Mouse (Mus musculus): ENCODE data around the gene Pmpca. TPM values are rescaled to one million over a fixed set of nuclear protein-coding genes. Genes with fewer than 3 reads are reported as not detected.

Gene Pmpca
- 100 to 1,000 TPM; 123 to 124 TPM for total RNA-seq (2021)
- long read RNA-seq, experiment 1, transcript Pmpca-201 (13 exons, 3,135 nt): major isoform, 209 of 254 reads
- long read RNA-seq, experiment 1, partial matches to known transcripts: 19 of 254 reads
- long read RNA-seq, experiment 1, other reads (novel, unspliced or antisense): 25 of 254 reads
- long read RNA-seq, experiment 2, transcript Pmpca-201 (13 exons, 3,135 nt): major isoform, 261 of 304 reads
- long read RNA-seq, experiment 2, partial matches to known transcripts: 17 of 304 reads
- long read RNA-seq, experiment 2, other reads (novel, unspliced or antisense): 24 of 304 reads

DNA sequence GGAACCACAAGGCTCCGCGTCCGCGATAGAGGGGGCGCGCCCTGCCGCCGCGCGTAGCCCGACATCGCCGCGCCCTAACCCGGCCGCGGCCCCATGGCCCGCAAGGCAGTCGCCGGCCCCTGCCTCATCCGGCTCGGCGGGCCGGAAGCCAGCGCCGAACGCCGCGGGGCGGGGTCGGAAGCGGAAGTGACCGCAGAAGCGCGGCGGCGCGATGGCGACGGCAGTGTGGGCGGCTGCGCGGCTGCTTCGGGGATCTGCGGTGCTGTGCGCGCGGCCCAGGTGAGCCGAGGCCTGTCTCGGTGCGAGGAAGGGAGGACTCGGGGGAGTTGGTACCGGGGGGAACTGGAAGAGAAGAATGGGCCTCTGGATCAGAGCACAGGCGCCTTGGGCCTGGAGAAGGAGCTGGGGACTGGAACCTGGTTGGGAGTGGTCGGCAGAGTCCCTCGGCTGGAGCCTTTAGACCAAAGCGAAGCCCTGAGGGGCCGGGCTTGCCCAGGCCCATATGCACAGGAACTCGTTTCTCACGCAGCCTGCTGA lies at the start of gene Pmpca, which contains the start of gene Entr1:
Gene Pmpca, plus strand, starts transcription at position 186 of the 537 bp plus-strand sequence.
Gene Entr1, minus strand, starts transcription at position 163 of the 537 bp plus-strand sequence.
- peak; percentile 79 to 88 for DNase-seq (ENCODE audit: low spot score in 2 of 2)

DNA sequence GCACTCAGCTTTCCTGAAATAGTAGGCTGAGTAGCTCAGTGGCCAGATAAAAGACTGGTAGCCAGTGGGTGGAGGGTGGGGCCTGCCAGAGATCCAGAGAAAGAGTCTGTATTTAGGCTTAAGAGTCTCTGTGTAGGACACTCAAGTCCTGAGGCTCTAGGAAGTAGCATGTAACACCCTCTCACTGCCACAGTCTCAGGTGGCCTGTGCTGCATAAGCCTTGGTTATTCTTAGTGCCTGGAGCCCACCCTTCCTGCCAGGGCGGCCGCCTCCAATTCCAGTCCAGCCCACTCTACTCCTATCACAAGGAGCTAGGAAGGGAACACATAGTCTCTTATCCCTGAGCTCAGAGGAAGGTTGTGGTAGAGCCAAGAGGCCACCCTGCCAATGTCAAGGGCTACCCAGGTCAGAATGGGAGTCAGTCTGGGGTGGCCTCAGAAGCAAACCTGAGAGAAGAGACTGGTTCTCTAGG lies 47.6 kb upstream of the Pmpca start:
- DNase-seq (ENCODE audit: low spot score in 2 of 2): no peak

DNA sequence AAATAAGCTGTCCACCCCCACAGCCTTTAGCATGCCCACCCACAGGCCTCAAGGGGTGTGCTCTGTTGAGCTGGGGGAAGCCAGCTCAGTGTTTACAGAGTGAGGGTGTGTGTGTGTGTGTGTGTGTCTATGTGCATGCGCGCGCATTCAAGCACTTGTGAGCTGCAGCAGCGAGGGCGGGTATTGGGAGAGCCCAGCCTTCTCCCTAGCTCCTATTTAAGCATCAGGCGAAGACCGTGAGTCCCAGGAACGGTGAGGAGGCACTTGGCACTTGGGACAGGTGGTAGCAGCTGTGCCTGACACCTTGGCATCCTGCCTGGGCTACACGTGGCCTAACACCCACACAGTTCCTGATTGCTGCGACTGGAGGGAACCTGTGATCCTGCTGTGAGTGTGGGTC lies 47.1 kb upstream of the Pmpca start:
- DNase-seq (ENCODE audit: low spot score in 2 of 2): peak in 1 of 2 experiments; percentile 68

DNA sequence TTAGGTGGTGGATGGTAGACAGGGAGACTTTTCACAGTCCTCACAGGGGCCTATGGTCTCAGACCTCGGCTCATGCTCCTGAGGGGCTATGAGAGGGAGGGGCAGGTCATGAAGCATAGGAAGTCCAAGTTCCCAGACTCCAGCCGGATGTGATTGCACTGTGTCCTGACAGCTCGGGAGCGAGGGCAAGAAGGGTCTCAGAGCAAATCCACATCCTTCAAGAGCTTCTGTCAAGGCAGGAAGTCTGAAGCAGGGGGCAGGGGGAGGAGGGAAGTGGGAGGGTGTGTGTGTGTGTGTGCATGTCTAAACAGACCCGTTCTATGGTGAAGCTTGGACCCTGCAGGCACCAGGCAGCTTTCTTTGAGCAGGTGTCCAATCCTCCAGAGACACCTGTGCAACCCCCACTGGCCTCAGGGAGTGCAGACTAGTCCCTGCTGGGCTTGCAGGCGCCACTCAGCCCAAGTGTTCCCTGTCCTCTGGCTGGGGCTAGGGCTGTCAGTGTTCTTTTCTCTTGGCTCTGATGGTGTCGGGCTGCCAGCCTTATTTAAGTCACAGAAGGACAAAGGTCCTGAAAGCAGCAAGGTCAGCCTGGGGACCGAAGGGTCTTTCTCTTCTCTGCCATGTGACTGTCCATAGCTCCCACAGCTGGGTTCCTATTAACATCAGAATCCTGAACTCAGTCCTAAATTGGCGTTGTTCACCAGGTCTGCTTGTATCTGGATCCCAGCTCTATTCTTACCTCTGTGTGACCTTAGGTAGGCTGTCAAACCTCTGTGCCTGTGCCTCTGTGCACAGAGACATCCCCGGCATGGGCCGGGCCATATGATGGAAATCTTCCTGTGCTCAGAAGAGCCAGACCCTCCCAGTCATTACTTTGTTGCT lies 46.3 kb upstream of the Pmpca start:
- no peak for DNase-seq (ENCODE audit: low spot score in 2 of 2)

DNA sequence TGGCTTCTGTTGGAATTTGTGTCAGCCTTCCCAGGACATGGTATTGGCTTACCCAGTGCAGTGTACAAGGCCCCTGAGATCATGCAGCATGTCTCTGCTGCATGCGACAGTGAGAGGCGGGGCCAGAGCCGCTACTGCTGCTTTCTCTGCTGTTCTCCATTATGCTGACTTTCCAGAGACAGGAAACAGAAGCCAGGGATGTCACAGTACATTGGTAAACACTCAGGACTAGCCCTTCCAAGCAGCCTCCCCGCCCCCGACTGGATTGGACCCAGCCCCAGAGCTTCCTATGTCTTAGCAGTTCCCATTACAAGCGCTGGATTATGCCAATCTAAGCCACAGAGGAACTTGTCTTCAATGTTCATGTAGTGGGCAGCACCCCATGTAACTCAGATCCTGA lies 40.9 kb upstream of the Pmpca start:
- DNase-seq (ENCODE audit: low spot score in 2 of 2): no peak

DNA sequence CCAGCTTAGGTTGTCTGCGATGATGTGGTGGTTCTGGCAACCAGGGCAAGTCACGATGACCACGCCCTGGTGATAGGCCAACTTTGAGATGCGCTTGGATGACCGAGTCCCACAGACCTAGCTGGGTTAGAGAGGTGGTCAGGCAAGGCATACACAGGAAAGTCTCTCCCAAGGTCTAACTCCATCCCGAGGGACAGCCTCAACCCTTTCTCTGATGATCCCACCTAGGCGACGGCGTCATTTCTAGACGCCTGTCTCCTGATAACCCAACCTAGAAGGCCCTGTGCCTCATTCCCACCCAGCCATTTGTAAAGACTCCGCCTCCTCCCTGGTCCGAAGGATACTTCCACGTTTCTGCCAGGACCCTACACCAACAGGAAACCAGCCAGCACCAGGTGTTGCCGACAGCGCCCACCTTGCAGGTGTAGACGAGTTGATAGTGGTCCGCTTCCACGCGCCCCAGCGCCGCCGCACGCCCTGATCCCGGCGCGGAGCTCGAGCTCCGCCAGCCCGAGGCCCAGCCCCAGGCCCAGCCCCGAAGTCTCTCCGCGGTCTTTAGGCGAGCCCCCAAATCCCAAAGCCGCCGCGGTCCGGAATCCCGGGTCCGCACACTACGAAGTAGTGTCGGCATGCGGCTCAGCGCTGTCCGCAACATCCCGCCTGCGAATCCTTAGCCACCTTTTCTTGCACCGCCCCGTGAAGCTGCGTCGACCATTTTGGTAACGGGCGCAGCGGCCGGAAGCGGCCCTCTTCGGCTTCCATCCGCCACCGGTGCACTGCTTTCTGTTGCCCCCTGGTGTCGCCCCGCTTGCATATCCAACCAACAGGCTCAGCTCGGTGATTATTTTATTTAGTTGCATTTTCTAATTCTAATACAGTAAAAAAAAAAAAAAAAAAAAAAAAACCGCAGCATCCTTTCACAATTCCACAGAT lies 37.5 kb upstream of the Pmpca start, which contains the start of gene Dnlz:
Gene Dnlz, minus strand, starts transcription at position 753 of the 933 bp plus-strand sequence.
- DNase-seq (ENCODE audit: low spot score in 2 of 2): peak; percentile 92 to 94

DNA sequence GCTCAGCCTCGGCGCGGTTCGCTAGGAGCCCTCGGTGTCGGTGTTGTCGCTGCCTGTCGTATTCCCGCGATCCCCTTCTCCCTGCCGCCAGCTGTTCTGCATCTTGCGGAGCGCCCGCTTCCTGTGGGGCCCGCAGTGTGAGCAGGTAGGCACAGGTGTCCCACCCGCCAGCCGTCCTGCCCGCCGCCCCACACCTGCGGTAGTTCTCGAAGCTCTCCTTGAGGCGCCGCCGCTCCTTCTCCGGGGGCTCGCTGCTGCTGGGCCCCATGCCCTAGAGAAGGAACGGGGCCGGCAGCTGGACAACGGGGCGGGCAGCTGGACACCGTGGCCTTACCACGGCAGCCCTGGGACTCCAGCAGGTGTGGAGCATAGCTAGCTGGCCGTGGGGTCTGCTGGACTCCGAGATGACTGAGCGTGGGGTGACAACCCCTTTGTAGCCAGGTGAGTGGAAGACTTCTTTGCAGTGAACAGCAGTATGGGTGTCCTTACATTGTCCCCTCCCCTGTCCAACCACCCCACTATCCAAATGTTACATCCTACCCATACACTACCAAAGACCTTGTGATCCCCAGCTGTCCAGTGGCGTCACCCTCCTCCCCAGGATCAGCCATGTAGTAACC lies 36.7 kb upstream of the Pmpca start:
- peak in 1 of 2 experiments; percentile 50 for DNase-seq (ENCODE audit: low spot score in 2 of 2)

DNA sequence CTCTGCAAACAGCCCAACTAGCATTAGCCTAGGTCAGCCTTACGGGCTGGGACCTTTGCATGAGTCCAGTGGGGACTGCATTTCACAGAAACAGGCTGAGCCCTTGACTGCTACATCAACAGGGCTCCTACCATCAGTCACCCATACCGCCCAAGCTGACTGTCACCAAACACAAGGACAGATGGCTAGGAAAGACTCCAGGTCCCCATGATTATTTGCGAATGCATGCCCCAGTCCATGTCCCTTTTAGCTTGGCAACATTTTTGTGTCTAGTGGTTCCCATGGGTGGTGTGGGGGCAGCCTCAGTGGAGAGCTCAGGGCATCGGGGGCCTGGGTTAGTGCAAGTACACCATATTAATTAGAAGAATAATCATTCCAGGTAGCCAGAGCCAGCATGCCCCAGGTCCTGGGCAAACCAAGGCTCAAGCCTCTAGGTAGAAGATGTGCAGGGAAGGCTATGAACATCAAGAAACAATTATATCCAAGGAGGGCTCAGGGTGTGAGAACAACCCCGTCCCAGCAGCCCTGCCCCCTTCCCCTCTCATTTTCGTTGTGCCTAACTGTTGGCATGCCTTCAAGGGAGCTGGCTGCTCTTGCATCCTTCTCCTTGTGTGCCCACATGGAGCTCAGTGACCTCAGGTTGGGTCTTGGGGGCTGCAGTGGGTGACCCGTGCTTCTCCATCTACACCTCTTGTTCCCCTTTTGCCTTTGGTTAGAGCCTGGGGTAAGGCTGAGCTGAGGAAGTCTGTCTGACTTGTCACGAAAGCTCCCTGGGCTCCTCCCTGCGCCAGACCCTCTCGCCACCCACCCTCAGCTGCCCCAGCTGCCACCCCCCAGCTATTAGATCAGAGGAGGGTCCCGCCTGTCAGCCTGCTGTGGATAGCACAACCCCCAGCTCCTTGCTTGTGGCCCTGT lies 35.8 kb upstream of the Pmpca start:
- DNase-seq (ENCODE audit: low spot score in 2 of 2): no peak

DNA sequence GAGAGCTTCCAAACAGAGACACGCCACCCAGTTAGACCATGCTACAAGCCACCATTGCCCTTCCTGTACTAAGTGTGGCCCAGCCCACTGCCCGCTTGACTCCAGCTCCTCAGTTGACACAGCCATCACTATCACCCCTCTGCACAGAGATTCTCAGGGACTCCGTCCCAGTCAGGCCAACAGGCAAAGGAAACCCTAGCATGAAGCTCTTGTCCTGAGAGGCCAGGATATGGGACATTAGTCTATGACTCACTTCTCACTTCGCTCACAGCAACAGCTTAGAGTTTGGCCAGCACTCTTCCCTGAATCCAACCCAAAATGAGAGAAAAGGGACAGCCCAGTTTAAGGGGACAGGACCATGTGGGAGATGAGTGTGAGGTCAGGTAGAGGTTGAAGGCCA lies 34.7 kb upstream of the Pmpca start:
- DNase-seq (ENCODE audit: low spot score in 2 of 2): no peak

DNA sequence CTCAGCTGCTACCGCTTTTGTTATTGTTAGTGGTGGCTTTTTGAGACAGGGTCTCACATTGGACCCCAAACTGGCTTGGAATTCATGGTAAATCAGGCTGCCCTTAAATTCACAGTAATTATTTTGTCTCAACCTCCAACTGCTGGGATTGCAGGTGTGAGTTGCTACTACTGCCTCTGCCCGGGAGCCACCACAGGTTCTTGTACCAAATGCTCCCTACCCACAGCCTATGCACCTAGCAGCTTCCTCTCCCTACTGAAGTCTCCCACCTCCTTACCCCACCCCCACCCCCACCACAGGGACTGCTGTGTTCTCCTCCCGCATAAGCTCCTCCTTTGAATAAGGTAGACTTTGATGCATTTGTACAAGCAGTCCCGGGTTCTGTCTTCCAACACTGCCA lies 32.9 kb upstream of the Pmpca start:
- no peak for DNase-seq (ENCODE audit: low spot score in 2 of 2)

DNA sequence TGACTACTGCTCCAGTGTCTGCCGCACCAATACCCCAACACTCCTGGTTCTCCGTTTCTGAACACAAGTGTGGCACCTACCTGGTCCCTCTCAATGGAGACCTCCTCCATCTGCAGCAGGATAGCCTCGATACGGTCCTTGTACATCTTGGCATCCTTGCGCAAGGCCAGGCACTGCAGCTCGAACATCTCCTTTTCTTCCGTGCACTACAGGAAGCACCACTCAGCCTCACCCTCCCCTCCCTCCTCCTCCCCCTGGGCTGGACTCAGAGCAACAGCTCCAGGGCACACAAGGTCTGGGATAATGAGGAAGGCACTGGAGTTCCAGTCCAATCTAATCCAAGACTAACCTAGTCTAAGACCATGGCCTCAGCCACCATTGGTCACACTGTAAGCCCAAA lies 32.5 kb upstream of the Pmpca start:
- no peak for DNase-seq (ENCODE audit: low spot score in 2 of 2)

DNA sequence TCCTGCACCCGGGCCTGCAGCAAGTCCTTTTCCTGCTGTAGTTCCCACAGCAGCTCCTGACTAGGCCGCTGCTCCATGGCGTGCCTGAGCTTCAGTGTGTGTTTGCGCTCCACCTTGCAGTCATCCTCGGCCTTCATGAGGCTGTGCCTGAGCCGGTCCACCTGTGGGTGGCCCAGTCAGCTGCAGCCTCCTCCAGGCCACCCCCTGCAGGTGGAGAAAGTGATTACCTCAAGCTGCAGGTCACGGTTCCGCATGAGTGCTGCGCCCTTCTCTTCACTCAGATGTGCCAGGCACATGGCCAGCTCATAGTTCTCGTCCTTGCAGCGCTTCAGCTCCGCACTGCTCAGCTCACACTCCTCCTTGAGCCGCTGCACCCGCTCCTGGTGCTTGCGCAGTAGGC lies 31.7 kb upstream of the Pmpca start:
- no peak for DNase-seq (ENCODE audit: low spot score in 2 of 2)

DNA sequence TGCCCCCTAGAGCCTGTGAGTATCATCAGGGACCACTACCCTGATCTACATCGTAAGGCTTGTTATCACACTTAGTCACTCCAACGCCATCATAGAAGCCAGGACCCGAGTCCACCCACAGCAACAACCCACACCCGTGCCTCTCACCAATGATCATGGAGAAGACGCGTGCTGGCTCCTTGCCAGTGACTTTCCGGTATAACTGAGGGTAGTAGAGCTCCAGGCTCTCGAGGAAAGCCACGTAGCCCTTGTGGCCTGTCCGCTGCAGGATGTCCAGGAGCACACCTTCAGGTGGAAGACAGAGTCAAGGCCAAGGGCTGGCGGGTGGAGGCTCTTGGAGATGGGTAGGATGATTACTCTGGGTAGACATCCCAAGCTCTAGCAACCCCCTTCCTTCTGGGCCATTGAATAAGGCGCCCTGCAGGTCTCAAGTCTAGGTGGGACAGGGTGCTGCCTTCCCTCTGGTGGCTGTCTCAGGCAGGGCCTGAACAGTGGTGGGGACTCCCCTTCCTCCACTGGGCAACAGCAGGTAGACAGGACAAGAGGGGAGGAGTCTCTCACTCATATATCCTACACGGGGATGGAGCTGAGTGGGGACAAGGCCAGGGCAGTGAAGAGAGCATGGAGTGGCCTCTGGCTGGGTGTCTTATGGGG lies 30.3 kb upstream of the Pmpca start:
- no peak for DNase-seq (ENCODE audit: low spot score in 2 of 2)

DNA sequence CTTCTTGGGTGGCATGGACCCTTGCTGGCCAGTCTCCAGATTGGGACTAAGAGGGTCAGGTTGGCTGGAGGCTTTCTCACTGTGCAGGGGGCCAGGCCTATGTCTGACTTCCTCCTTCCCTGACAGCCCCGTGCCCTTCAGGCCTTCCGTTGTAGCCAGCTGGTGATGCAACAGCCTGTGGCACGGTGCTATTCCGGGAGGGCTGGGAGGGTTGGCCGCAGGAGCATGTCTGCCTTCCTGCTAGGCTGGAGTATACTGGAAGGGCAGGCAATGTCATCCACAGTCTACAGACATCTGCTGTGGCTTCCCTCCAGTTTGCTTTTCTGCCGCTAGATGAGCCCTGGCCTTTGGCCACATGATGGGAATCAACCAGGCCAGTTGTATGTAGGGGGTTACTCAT lies 29.2 kb upstream of the Pmpca start:
- peak in 1 of 2 experiments; percentile 58 for DNase-seq (ENCODE audit: low spot score in 2 of 2)

DNA sequence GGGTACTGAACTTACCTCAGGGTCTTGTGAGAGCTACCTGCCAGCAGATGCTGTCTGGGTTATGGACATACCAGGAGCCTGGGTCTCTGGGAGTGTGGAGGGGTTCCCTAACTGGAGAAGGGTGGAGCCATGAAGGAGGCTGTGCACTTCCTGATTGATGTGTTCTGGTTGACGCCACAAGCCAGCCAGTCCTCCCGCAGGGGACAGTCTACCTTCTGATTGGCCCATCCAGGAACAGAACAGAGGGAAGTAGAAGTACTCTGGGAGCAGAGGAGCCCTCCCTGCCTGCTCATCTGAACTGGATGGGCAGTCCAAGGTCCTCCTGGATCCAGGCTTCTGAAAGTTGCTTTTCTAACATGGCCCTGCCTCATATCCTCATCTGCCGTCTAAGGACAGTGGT lies 28.4 kb upstream of the Pmpca start, which contains the start of gene Card9:
Gene Card9, minus strand, starts transcription at position 147 of the 400 bp plus-strand sequence.
- no peak for DNase-seq (ENCODE audit: low spot score in 2 of 2)

DNA sequence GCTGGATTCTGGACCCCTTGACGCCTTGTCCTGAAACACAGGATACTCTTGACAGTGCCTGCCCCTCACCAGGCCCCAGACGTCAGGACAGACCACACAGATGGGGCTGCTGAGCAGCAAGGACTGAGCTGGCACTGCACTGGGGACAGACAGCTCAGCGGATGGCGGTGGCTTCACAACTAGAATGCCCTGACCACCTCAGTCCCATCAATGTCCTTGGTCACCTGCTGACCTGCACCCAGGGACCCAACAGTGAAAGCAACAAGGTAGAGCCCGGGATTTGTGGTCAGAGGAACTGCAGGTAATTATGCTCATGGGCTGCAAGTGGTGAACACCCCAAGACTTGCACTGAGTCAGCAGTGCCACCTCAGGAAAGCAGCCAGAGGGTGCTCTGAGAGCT lies 26.1 kb upstream of the Pmpca start:
- no peak for DNase-seq (ENCODE audit: low spot score in 2 of 2)

DNA sequence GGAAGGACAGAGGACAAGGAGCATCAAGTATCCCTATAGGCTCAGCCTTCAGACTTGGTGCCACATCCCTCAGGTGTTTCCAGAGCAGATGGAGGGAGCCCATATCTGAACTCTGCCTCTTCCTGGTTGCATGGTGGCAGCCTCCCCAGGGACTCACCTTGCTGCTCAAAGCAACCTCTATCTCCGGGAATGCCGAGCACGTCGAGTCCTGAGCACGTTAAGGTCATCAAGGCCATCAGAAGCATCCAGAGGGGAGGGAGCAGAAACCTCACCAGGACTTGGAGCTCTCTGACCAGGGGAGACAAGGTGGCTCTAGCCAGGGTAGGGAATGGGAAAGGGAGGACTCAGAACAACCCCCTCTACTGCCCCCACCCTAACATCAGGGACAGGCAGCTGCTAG lies 25.7 kb upstream of the Pmpca start:
- no peak for DNase-seq (ENCODE audit: low spot score in 2 of 2)

DNA sequence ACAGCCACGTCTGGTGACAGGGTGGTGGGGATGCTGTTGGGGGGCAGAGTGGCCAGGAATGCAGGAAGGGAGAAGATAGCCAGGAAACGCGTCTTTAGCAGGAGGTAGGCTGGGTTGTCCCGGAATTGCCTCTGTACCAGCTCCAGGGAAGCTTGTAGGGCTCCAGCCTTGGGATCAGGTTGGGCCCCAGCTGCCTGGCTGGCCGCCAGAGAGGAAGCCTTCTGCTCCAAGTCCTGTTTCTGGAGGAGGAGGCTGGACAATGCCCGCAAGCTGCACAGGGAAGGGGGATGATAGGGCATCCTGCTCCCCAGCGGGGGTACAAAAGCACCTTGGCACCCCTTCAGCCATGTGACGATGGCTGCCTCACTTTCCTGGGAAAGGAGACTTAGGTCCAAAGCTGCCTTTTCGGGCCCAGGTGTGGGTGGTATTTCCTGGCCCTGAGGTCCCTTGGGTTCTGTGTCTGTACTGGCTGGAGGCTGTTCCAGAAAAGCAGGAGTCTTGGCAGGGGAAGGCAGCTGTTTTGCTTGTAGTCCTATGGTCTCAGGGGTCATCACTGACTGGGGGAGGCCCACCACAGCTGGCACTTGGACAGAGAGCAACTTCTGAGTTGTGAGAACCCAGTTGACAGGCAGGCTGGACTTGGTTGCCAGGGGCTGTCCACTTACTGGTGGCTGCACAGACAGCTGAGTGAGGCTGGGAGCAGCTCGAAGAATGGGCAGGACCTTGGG lies 24.2 kb upstream of the Pmpca start:
- DNase-seq (ENCODE audit: low spot score in 2 of 2): peak; percentile 77 to 88

All from gastrocnemius, postnatal 4 days (tissue).